Mouse (Mus musculus): ENCODE results near the gene Nars2. TPM values are rescaled to one million over a fixed set of nuclear protein-coding genes. Genes with fewer than 3 reads are reported as not detected.

Gene Nars2
- 12.5 TPM for polyA plus RNA-seq (2014; fragmentation: Illumina TruSeq; extraction: RNeasy Lipid Tissue Mini Kit (QIAGEN cat#74804); ENCODE audit: low read depth, low replicate concordance)

DNA sequence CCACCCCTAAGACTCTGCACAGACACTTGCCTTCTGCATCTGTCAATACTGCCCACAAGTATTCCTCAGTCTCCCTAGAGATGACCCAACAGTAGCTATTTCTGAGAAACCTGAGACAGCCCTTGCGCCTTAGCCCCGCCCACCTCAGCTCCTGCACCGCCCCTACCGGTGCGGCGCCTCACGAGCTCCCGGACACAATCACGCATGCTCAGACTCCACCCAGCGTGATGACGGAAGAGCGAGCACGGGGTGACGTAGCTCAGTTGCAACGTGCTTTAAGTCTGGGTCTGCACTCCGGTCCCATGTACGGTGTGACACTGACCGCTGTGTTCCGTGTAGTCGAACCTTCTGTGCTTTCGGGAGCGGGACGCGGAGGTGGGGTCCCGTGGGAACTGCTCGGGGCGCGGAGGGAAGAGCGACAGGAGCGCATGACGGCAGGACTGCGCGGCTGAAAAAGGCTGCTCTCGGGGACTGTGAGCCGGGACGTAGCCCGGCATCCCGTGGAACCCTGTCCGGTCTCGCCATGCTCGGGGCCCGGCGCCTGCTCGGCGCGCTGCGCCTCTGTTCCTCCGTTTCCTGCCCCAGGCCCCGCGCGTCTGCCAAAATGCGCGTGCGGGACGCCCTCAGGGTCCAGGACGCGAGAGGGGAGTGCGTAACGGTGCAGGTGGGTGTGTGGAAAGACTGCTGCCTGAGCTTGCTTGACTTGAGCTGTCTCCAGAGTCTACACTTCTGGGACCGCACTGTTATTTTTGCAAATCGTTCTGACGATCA, at the start of gene Nars2:
Gene Nars2, plus strand, starts transcription at position 225 of the 771 bp plus-strand sequence.

DNA sequence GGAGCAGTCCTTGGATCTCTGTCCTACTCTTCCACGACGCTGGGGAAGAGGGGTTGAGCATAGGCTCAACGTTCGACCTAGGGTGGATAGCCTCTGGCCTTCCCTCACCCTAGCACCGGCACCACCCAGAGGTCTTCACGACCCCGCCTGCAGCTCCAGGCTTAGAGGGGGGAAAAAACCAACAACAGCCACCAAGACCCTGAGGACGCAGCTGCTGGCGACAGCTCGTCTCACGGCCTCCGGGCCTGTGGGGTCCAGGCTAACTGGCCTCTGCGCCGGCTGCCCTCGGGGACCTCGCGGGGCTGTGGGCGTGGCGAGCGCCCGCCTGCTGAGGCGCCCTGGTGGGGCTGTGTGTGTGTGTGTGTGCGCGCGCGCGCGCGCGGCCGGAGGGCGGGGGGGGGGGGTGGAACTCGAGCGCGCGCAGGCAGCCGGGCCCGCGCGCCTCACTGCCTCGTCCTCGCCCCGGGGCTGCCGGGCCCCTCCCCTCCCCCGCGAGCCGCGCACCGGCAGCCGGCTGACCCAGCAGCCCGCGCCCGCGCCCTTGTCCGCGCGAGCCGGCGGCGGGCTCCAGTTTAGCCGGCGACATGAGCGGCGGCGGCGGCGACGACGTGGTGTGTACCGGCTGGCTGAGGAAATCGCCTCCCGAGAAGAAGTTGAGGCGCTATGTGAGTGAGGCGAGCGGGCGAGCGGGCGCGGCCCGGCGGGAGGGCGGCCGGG, 130.1 kb downstream of the Nars2 start, which contains the start of gene Gab2:
Gene Gab2, plus strand, starts transcription at position 345 of the 717 bp plus-strand sequence.

Other genes starting within 250 kb of the Nars2 start
- 16.9 TPM for gene Gab2, start 130.1 kb downstream of the Nars2 start, polyA plus RNA-seq (2014; fragmentation: Illumina TruSeq; extraction: RNeasy Lipid Tissue Mini Kit (QIAGEN cat#74804); ENCODE audit: low read depth, low replicate concordance)

Measured in adipose tissue, adult 10 weeks (tissue).